Mouse (Mus musculus) cerebellum, adult 2 months (tissue): ENCODE results near the gene Bicd2.

ENCODE experiments used
- CTCF ChIP-seq: fragments of 200-500 bp; IDR thresholded peaks from 2 replicates; pipeline ENCODE4 v1.5.1; 2011; ENCODE audit warnings: low read depth, mild to moderate bottlenecking, control low read depth, low read length, moderate library complexity, borderline replicate concordance; ENCODE audit not compliant: insufficient read depth
- POLR2A ChIP-seq: fragments of 200-500 bp; IDR thresholded peaks from 2 replicates; pipeline ENCODE4 v1.6.1; 2011; ENCODE audit warnings: low read length, control low read depth, borderline replicate concordance; ENCODE audit not compliant: insufficient read depth

- TF ChIP-seq CTCF, result no peak
- no peak for TF ChIP-seq POLR2A
Observed at GRCm38 (mm10) chr13:49344567-49344966, 3.2 kb downstream of the Bicd2 start.
